Mouse (Mus musculus) kidney, adult 10 weeks (tissue): ENCODE data around the gene Ppt2. TPM values are rescaled to one million over a fixed set of nuclear protein-coding genes. Genes with fewer than 3 reads are reported as not detected.

ENCODE experiments used
- polyA plus RNA-seq: library from polyadenylated mRNA; stranded (reverse); fragments of 350-450 nt; fragmentation: Illumina TruSeq; extraction: RNeasy Lipid Tissue Mini Kit (QIAGEN cat#74804); gene quantifications from one replicate; pipeline ENCODE4 v1.2.3, GENCODE M21; 2014; ENCODE audit warnings: low read depth, low replicate concordance

The Ppt2 gene
- polyA plus RNA-seq: 7.2 TPM

GRCm38 (mm10) chr17:34627943-34628643, at the start of gene Ppt2:
Ppt2 (minus strand) TSS chr17:34628510.

DNA sequence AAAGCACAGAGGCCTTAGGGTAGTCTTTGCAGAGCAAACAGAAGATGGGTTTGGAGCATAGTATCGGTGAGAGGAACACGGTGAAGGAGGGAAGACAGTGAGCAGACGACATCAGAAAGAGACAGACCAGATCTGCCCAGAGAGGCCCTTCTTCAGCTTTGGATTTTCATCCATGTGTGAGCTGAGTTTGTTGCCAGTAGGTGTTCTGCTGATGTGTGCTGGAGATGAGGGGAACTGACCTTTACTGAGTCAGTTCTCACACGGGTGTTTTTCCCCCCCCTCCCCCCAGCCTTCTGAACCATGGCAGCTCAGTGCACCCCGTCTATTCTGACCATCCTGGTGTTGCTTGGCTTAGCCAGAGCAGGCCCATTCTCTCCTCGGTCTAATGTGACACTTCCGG, 41.9 kb upstream of the Ppt2 start, which contains the start of gene Tnxb:
Gene Tnxb, plus strand, starts transcription at position 301 of the 400 bp plus-strand sequence.

DNA sequence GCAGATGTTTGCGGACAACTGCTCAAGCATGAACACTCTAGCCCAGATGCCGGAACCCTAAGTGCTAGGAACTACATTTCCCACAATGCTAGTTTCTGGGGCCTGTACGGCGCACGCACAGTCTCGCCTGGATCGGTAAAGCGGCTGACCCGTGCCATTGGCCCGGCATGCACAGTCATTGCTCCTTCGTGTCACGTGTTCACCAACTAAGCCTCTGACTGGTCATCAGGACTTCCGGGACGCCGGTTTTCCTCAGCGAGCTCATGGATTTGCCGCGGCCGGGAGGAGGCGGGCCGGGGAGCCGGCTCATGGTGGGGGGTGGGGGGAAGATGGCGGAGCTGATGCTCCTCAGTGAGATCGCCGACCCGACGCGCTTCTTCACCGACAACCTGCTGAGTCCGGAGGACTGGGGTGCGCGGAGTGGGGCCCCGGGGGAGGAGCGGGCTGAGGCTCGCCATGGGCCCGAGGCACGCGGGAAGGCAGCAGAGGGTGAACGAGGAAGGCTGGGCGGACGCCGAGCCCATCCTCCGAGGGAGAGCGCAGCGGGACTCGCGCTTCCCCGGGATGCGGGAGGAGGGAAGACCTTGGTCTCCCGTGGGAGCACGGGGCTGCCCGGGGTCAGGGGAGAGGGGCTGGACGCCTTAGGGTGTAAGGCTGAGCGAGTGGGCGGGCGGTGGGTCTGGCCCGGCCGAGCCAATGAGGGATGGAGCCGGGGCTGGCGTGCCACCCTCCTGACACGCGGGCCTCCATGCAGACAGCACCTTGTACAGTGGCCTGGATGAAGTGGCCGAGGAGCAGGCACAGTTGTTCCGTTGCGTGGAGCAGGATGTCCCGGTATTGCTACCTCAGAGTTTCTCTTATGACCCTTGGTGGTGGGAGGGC, 18.8 kb upstream of the Ppt2 start, which contains the start of gene Atf6b:
Gene Atf6b, plus strand, starts transcription at position 241 of the 882 bp plus-strand sequence.

GRCm38 (mm10) chr17:34644608-34645007, 16.3 kb upstream of the Ppt2 start, which contains the start of gene Fkbpl:
Fkbpl (plus strand) TSS chr17:34644764.

DNA sequence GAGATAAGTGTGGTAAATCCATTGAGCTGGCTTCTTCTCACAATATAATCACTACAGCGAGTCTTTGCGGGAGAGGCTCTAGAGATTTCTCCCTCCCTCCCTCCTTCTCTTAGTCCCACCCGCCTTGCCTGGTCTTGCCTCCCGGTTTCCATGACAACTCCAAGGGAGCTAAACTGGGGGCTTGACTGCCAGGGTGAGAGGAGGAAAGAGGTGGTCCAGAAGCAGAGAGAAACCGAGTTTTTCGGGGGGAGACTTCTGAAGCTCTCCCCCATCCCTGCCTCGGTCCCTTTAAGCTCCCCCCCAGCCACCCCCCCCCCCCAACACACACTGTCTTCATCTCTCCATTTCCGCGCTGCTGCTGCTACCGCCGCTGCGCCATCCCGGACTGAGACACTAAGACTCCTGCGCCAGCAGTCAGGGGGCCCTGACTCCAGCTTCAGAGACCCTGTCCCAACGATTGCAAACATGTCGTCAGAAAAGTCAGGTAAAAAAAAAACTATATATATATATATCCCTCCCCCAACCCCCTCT, 976 bp upstream of the Ppt2 start, which contains the start of gene Prrt1:
Gene Prrt1, plus strand, starts transcription at position 313 of the 531 bp plus-strand sequence.

DNA sequence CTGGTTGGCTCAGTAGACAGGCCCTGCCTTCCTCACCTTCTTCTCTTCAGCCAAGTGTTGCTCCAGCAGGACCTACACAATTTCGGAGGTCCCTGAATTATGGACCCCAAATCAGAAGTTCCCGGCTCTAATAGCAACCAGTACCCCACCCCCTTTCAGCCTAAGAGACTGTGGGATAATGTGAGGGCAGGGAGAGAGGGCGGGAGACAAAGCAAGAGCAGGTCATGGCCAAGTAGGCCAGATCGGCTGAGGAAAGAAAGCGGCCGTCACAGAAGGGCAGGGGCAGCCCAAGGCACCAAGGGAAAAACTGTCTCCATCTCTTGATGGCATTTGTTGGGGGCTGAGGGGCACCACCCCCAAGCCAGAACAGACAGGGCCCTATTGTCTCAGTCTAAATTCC, 12.4 kb downstream of the Ppt2 start, which contains the start of gene Egfl8:
Gene Egfl8, minus strand, starts transcription at position 101 of the 400 bp plus-strand sequence.

GRCm38 (mm10) chr17:34604061-34604508, 24.2 kb downstream of the Ppt2 start, which contains the start of gene Agpat1:
Agpat1 (plus strand) TSS chr17:34604262.

GRCm38 (mm10) chr17:34603375-34604060, 24.8 kb downstream of the Ppt2 start, which contains the start of gene Rnf5:
Rnf5 (minus strand) TSS chr17:34603690.

GRCm38 (mm10) chr17:34597566-34598095, 30.7 kb downstream of the Ppt2 start, which contains the start of gene Ager:
Ager (plus strand) TSS chr17:34597862.

DNA sequence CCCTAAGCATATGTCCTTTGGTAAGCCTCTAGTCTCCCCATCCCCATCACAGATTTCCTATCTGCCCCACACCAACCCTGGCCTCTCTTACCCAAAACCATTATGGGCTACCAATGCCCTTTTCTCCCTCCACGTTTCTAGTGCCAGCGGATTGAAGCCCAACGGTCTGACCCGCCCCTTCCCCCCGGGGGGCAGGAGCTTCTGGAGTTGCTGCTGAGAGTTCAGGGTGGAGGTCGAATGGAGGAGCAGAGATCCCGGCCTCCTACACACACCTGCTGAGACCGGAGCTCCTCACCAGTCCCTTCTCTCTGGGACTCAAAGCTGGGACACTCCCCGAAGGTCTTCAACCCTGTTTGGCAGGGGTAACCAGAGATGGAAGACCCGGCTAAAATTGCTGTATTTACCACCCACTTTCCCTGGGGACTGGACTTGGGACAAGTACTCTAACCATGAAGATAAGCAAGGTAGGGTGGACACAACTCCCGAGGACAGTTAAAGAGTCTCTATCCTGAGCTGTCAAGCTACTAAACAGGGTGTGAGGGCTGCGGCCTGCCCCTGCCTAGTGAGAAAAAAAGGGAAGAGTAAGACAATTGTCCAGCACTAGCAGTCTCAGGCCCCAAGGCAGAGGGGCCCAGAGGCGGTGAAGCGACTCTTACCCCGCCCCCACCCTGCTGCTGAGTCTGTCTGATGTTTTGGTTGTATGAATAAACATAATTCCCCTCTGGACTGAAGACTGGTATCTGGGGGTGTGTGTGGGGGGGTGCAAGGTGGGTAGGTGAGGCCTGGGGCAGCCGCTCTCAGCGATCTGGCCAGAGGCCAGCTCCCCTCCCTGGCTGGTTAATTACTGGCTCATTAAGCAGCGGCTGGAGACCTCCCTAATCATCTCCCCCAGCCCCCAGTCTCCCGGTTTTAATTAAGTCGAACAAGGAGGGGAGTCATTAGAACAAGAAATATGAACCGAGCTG, 37.0 kb downstream of the Ppt2 start, which contains the start of gene Pbx2:
Gene Pbx2, plus strand, starts transcription at position 238 of the 965 bp plus-strand sequence.

GRCm38 (mm10) chr17:34589681-34590101, 38.6 kb downstream of the Ppt2 start, which contains the start of gene Gpsm3:
Gpsm3 (plus strand) TSS chr17:34589806.

Other genes with a start within 250 kb of the Ppt2 start
- 1.9 TPM for gene BC051142, start 229.7 kb downstream of the Ppt2 start, polyA plus RNA-seq
- not detected for gene Btnl4, start 151.2 kb downstream of the Ppt2 start, polyA plus RNA-seq
- not detected for gene Btnl6, start 111.2 kb downstream of the Ppt2 start, polyA plus RNA-seq
- 0.93 TPM for gene Notch4, start 64.2 kb downstream of the Ppt2 start, polyA plus RNA-seq
- 3.8 TPM for gene Gpsm3, start 38.7 kb downstream of the Ppt2 start, polyA plus RNA-seq
- gene Pbx2, start 37.2 kb downstream of the Ppt2 start, polyA plus RNA-seq: 11.4 TPM
- not detected for gene Ager, start 30.6 kb downstream of the Ppt2 start, polyA plus RNA-seq
- 49.6 TPM for gene Rnf5, start 24.8 kb downstream of the Ppt2 start, polyA plus RNA-seq
- gene Agpat1, start 24.2 kb downstream of the Ppt2 start, polyA plus RNA-seq: 2.9 TPM
- gene Egfl8, start 12.5 kb downstream of the Ppt2 start, polyA plus RNA-seq: not detected
- gene Prrt1, start 1.0 kb upstream of the Ppt2 start, polyA plus RNA-seq: 0.57 TPM
- gene Fkbpl, start 16.3 kb upstream of the Ppt2 start, polyA plus RNA-seq: 5.5 TPM
- gene Atf6b, start 18.6 kb upstream of the Ppt2 start, polyA plus RNA-seq: 1.8 TPM
- gene Tnxb, start 42.0 kb upstream of the Ppt2 start, polyA plus RNA-seq: not detected
- not detected for gene C4b, start 115.4 kb upstream of the Ppt2 start, polyA plus RNA-seq
- gene Cyp21a1, start 176.1 kb upstream of the Ppt2 start, polyA plus RNA-seq: not detected
- gene Stk19, start 208.4 kb upstream of the Ppt2 start, polyA plus RNA-seq: 2.6 TPM
- 3.0 TPM for gene Dxo, start 208.5 kb upstream of the Ppt2 start, polyA plus RNA-seq
- gene Skiv2l, start 221.7 kb upstream of the Ppt2 start, polyA plus RNA-seq: 2.3 TPM
- 1.4 TPM for gene Nelfe, start 221.9 kb upstream of the Ppt2 start, polyA plus RNA-seq
- gene Cfb, start 234.0 kb upstream of the Ppt2 start, polyA plus RNA-seq: 38.0 TPM